Mouse (Mus musculus) G1E (cell line): ENCODE measurements around the gene Aknad1.

Source experiments
- CTCF ChIP-seq: IDR thresholded peaks from 2 replicates; pipeline ENCODE4 v1.5.1; 2012; ENCODE audit warnings: low read depth, low read length, inconsistent platforms, mixed read lengths
- GATA1 ChIP-seq: IDR thresholded peaks from 2 replicates; pipeline ENCODE4 v1.6.1; 2012; ENCODE audit warnings: borderline replicate concordance, low read length, inconsistent platforms, mixed read lengths
- GATA2 ChIP-seq: IDR thresholded peaks from 2 replicates; pipeline ENCODE4 v1.6.1; 2012; ENCODE audit warnings: low read depth, low read length, inconsistent platforms, borderline replicate concordance
- POLR2AphosphoS5 ChIP-seq: IDR thresholded peaks from 2 replicates; pipeline ENCODE4 v1.6.1; 2012; ENCODE audit warnings: low read depth, low read length, inconsistent platforms; ENCODE audit not compliant: insufficient replicate concordance
- TAL1 ChIP-seq: conservative IDR thresholded peaks from 2 replicates; pipeline ENCODE4 v1.6.1; 2012; ENCODE audit warnings: low read depth, low read length, inconsistent platforms, mixed read lengths

DNA sequence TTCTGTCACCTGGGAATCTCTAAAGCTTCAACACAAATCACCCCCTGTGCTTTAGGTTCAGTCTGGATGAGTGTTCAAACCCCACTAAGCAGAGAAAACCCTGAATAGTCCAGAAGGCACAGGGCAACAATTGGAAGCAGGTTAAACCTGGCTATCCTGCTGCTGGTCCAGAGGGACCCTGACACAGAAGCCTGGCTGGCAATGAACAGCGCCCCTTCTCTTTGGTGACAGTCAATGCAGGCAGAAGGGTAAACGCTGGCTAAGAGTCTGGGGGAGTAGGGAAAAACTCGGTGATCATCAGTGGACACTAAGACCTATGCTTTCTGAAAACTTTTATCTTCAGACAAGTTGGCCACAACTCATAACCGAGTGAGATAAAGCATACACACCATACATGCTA lies 39.7 kb upstream of the Aknad1 start:
- no peak for TF ChIP-seq CTCF
- TF ChIP-seq GATA1: no peak
- no peak for TF ChIP-seq TAL1
- TF ChIP-seq POLR2AphosphoS5: no peak
- TF ChIP-seq GATA2: no peak
